ENCODE assay signal across 8 mouse cellular contexts in the genomic region with DNA sequence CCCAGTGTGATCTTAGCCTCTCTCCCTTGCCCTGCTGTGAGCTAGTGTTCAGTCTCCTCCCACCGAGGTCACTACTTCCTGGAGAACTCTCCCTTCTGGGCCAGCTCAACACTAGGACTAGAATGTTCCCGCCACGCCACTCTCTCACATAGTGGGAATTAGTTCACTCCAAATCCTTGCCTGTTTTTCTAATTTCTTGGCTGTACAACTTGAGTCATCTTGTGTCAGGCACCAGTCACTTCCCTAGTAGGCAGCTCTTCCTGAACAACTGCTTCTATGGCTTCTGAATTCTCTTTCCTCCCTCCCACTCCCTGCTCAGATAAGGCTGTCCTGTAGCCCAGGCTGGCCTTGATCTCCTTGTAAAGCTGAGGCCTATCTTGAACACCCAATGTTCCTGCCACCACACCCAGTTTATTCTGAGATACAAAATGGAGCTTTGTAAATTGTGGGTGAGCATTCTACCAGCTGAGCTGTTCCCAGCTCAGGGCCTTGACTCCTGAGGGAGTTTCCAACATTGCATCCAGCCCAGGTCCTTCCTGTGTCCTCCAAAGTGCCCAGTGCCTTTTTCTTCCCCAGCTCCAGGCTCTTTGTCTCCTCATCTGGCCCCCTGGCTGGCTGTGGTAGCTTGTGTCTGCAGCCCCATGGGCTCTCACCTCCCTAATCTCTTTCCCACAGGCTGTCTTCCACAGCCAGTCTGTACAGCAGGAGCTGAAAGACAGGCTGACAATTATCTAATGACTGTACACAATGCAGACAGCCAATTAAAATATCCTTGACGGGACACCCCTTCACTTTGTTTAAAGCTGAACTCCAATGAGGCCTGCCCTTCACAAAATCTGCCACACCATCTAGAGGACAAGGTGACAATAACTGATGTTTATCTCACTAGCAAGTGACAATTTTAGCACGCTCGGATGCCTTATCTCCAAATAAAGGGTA.
DNase-seq lines count a peak whose midpoint lies in the region; ATAC-seq and TF ChIP-seq lines count a peak whose summit lies in the region.
"Had no signal": no experiment of that assay in that cellular context is flagged by ENCODE, and none has a peak within 500 bp of the region (broad histone marks: within the 10 kb centered on the region; RNA-seq: fewer than 3 reads in every experiment).

No protein-coding gene starts in this region.

- ATAC-seq in lung, embryonic 15.5 days (ENCODE audit: borderline replicate concordance, extremely low read depth, low FRiP score, low TSS enrichment): peak; percentile 27; the same call in 1 of the 2 replicates
- no peak for ATAC-seq in hindbrain, embryonic 13.5 days (ENCODE audit: low FRiP score)

- no peak for TF ChIP-seq POLR2A in lung, adult 2 months (IDR thresholded peaks at IDR 0.05; ENCODE audit: borderline replicate concordance, extremely low read depth, low read depth, low read length)

- no peaks in the 10 kb centered on the region for H3K27me3 ChIP-seq in lung, embryonic 15.5 days
- 0 out of 2 replicates have a peak, but pooled peaks cover 2% of the 10 kb centered on the region for H3K27me3 ChIP-seq in embryonic facial prominence, embryonic 10.5 days (replicated peaks; ENCODE audit: low read depth, poor library complexity, severe bottlenecking)
- H3K27me3 ChIP-seq in hindbrain, embryonic 13.5 days: no peaks in the 10 kb centered on the region

- TF ChIP-seq CTCF in lung, adult 2 months (IDR thresholded peaks at IDR 0.05; ENCODE audit: insufficient read depth, low read length): no peak
- TF ChIP-seq CTCF in left cerebral cortex, adult 2 months (IDR thresholded peaks at IDR 0.05): no peak

- no peak overlapping the region for H3K4me3 ChIP-seq in lung, embryonic 15.5 days
- H3K4me3 ChIP-seq in lung, adult 2 months (replicated peaks; ENCODE audit: extremely low read depth, low read depth, low read length): no peak overlapping the region
- no peak overlapping the region for H3K4me3 ChIP-seq in embryonic facial prominence, embryonic 10.5 days
- H3K4me3 ChIP-seq in hindbrain, embryonic 13.5 days: no peak overlapping the region
- H3K4me3 ChIP-seq in left cerebral cortex, adult 2 months: no peak overlapping the region

- no peak overlapping the region; the same call in 1 of the 2 replicates for H3K27ac ChIP-seq in lung, embryonic 15.5 days
- peak overlapping the region; percentile 35 for H3K27ac ChIP-seq in embryonic facial prominence, embryonic 10.5 days (replicated peaks)
- H3K27ac ChIP-seq in hindbrain, embryonic 13.5 days: peak overlapping the region; percentile 30; the same call in 1 of the 2 replicates
- no peak overlapping the region for H3K27ac ChIP-seq in left cerebral cortex, adult 2 months

- no peak overlapping the region for H3K9ac ChIP-seq in lung, embryonic 15.5 days
- no peak overlapping the region for H3K9ac ChIP-seq in hindbrain, embryonic 13.5 days

- no peaks in the 10 kb centered on the region for H3K9me3 ChIP-seq in lung, embryonic 15.5 days
- no peaks in the 10 kb centered on the region for H3K9me3 ChIP-seq in embryonic facial prominence, embryonic 10.5 days
- no peaks in the 10 kb centered on the region for H3K9me3 ChIP-seq in hindbrain, embryonic 13.5 days

- WGBS in lung, embryonic 15.5 days: 30% methylated on average over 6 of the region's 6 CpGs
- 48% methylated on average over 6 of the region's 6 CpGs for WGBS in lung, adult 2 months
- 50% methylated on average over 6 of the region's 6 CpGs for WGBS in embryonic facial prominence, embryonic 10.5 days
- WGBS in hindbrain, embryonic 13.5 days: 54% methylated on average over 6 of the region's 6 CpGs

- no peaks in the 10 kb centered on the region for H3K36me3 ChIP-seq in lung, embryonic 15.5 days
- no peaks in the 10 kb centered on the region for H3K36me3 ChIP-seq in embryonic facial prominence, embryonic 10.5 days (replicated peaks)
- no peaks in the 10 kb centered on the region for H3K36me3 ChIP-seq in hindbrain, embryonic 13.5 days

- intact Hi-C loops in left cerebral cortex, adult 2 months (cut with DNase I): loop anchor here (5.0 kb wide), 1 partner anchor 133 kb away; no protein-coding TSS in a partner anchor

- DNase-seq in lung, adult 2 months: no peak
- no peak for DNase-seq in embryonic facial prominence, embryonic 10.5 days (ENCODE audit: low spot score)
- DNase-seq in spleen, postnatal 36 days (ENCODE audit: low spot score in 2 of 2): peak; percentile 44 to 58
- no peak for DNase-seq in left cerebral cortex, adult 2 months (ENCODE audit: extremely low spot score in 1 of 2, low spot score in 2 of 2)
- no peak for DNase-seq in natural killer cell, adult 2 months (ENCODE audit: low spot score in 2 of 2)
- DNase-seq: right cerebral cortex, adult 18-20 months had no signal

- no peaks in the 10 kb centered on the region for H3K4me1 ChIP-seq in lung, embryonic 15.5 days
- no peaks in the 10 kb centered on the region for H3K4me1 ChIP-seq in lung, adult 2 months (ENCODE audit: control insufficient read depth, insufficient read depth, low read length)
- H3K4me1 ChIP-seq in embryonic facial prominence, embryonic 10.5 days: peaks cover 10% of the 10 kb centered on the region; the same call in 1 of the 2 replicates
- peaks cover 6% of the 10 kb centered on the region for H3K4me1 ChIP-seq in hindbrain, embryonic 13.5 days (replicated peaks)

- no peak overlapping the region for H3K4me2 ChIP-seq in lung, embryonic 15.5 days
- H3K4me2 ChIP-seq in hindbrain, embryonic 13.5 days: no peak overlapping the region

Comparison
In these comparisons a context has a peak if more than half of its experiments do, and no peak if none do; other contexts are left out.
1. H3K27ac ChIP-seq: peak in embryonic facial prominence, embryonic 10.5 days (single experiment) and hindbrain, embryonic 13.5 days (single experiment); none in lung, embryonic 15.5 days (single experiment) and left cerebral cortex, adult 2 months (single experiment).
2. DNase-seq: peak in spleen, postnatal 36 days (2 of 2); none in lung, adult 2 months (single experiment), embryonic facial prominence, embryonic 10.5 days (single experiment), left cerebral cortex, adult 2 months (0 of 2) and natural killer cell, adult 2 months (0 of 2).